Mouse (Mus musculus) lung, postnatal 0 days (tissue): Measurements from ENCODE around the gene D16Ertd472e.

ENCODE experiments used
- CTCF ChIP-seq: IDR thresholded peaks from 2 replicates; pipeline ENCODE4 v1.5.1; 2016; ENCODE audit warnings: antibody characterized with exemption, mild to moderate bottlenecking
- EP300 ChIP-seq: IDR thresholded peaks from 2 replicates; pipeline ENCODE4 v1.6.1; 2016; ENCODE audit warnings: antibody characterized with exemption, mild to moderate bottlenecking, control low read depth

DNA sequence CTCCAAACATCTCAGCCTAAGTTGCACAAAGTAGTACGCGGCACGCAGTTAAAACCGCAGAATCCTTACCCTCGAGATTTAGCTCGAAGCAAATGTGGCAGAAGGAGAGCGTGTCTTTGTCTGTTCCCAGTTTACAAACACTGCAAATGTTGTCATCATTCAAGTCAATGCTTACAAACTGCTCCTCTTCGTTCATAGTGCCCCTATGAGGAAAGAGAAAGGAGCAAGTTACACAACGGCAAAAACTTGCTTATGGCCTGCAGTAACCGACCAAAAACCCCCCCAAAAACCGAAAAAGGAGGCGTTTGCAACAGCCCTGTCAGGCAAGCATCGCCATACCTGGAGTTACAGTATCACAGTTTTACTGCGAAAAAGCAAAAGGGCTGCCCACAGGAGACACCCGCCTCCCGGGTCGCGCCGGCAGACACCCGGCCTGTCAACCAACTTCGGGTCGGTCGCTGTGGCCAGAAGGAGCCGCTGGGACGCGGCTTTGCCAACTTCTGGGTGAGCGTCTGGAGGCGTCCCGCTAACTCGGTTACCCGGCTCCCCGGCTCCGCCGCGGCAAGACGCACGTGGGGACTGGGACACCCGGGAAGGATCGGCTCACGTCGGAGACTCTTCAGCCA is 543 bp downstream of the D16Ertd472e start:
- TF ChIP-seq CTCF (no peak), EP300 (no peak)
